7 mouse cellular contexts compared by ENCODE assay signal in the genomic region with DNA sequence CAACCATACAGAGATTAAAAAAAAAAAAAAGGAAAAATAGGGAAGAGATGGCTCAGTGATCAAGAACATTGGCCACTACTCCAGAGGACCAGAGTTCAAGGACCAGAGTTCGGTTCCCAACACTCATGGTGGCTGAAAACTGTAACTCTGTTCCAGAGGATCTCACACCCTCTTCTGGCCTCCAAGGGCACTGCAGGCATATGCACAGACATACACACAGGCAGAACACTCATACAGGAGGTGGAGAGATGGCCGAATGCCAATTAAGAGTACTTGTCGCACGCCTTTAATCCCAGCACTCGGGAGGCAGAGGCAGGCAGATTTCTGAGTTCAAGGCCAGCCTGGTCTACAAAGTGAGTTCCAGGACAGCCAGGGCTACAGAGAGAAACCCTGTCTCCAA. TPM values are rescaled to one million over a fixed set of nuclear protein-coding genes. Genes with fewer than 3 reads are reported as not detected.
DNase-seq lines count a peak whose midpoint lies in the region; ATAC-seq and TF ChIP-seq lines count a peak whose summit lies in the region.
"Not testable (repeated sequence)": the region's sequence is repeated elsewhere in the genome, so short reads cannot be mapped to it uniquely, and the experiment has no call there.

No protein-coding gene starts in this region.

- intact Hi-C loops in heart, adult 2 months (cut with DNase I): not testable (repeated sequence)

- H3K4me3 ChIP-seq in E14TG2a.4 (replicated peaks; ENCODE audit: low read length); MEL (ENCODE audit: control insufficient read depth in 1 of 2, insufficient read depth in 1 of 2, low read depth in 2 of 2, low read length in 2 of 2); heart, adult 2 months; layer of hippocampus, adult 2 months; lung, embryonic 14.5 days (ENCODE audit: low read depth, low read length); midbrain, postnatal 0 days (ENCODE audit: low read depth, low read length): not testable (repeated sequence)

- not testable (repeated sequence) for H3K27me3 ChIP-seq in E14TG2a.4 (ENCODE audit: insufficient read depth, low read length); MEL (ENCODE audit: control insufficient read depth in 1 of 2, insufficient read depth in 2 of 2, low read length in 2 of 2); heart, adult 2 months (ENCODE audit: control insufficient read depth, insufficient read depth, low read length); lung, embryonic 14.5 days (ENCODE audit: insufficient read depth, low read length); midbrain, postnatal 0 days (ENCODE audit: insufficient read depth, low read length)

- not testable (repeated sequence) for TF ChIP-seq POLR2A in MEL (IDR thresholded peaks at IDR 0.05; ENCODE audit: control insufficient read depth in 1 of 2, insufficient read depth in 1 of 2, low read depth in 1 of 2, low read length in 2 of 2, poor library complexity in 1 of 2); heart, adult 2 months (IDR thresholded peaks at IDR 0.05; ENCODE audit: insufficient read depth, low read depth, low read length)

- TF ChIP-seq RAD21 in MEL (IDR thresholded peaks at IDR 0.05; ENCODE audit: low read depth, low read length): peak; percentile 9

- WGBS in heart, adult 2 months: 100% methylated on average over 5 of the region's 5 CpGs
- WGBS in lung, embryonic 14.5 days: 95% methylated on average over 5 of the region's 5 CpGs
- 98% methylated on average over 5 of the region's 5 CpGs for WGBS in midbrain, postnatal 0 days

- not testable (repeated sequence) for H3K79me2 ChIP-seq in MEL (ENCODE audit: control insufficient read depth, insufficient read depth, low read length, poor library complexity); heart, adult 2 months (replicated peaks; ENCODE audit: control insufficient read depth, insufficient read depth, low read length)

- H3K9me3 ChIP-seq in E14TG2a.4 (ENCODE audit: low read length); MEL (replicated peaks; ENCODE audit: insufficient read depth, low read length); lung, embryonic 14.5 days (ENCODE audit: low read depth, low read length); midbrain, postnatal 0 days (ENCODE audit: low read length): not testable (repeated sequence)

- H3K9ac ChIP-seq in MEL (ENCODE audit: control insufficient read depth, low read depth, low read length, poor library complexity, severe bottlenecking); heart, adult 2 months (ENCODE audit: low read depth, low read length); lung, embryonic 14.5 days; midbrain, postnatal 0 days (replicated peaks; ENCODE audit: low read length, poor library complexity, severe bottlenecking): not testable (repeated sequence)

- peaks cover 11% of the 10 kb centered on the region for H3K4me1 ChIP-seq in E14TG2a.4 (replicated peaks; ENCODE audit: low read depth, low read length)
- H3K4me1 ChIP-seq in MEL (ENCODE audit: control insufficient read depth in 1 of 2, insufficient read depth in 2 of 2, low read length in 2 of 2); heart, adult 2 months (ENCODE audit: control insufficient read depth, insufficient read depth, low read length); lung, embryonic 14.5 days (ENCODE audit: insufficient read depth); midbrain, postnatal 0 days (ENCODE audit: insufficient read depth, low read length): not testable (repeated sequence)

- H3K36me3 ChIP-seq in E14TG2a.4 (ENCODE audit: insufficient read depth, low read length); MEL (ENCODE audit: control insufficient read depth in 1 of 2, insufficient read depth in 2 of 2, low read length in 2 of 2); heart, adult 2 months (ENCODE audit: control insufficient read depth, insufficient read depth, low read length); lung, embryonic 14.5 days (ENCODE audit: insufficient read depth); midbrain, postnatal 0 days (ENCODE audit: insufficient read depth, low read length): not testable (repeated sequence)

- TF ChIP-seq EP300 in MEL (IDR thresholded peaks at IDR 0.05; ENCODE audit: low read depth in 1 of 2, low read length in 2 of 2); heart, adult 2 months (IDR thresholded peaks at IDR 0.05; ENCODE audit: insufficient read depth, low read depth, low read length): not testable (repeated sequence)

- peak; percentile 42 for TF ChIP-seq CTCF in E14TG2a.4 (conservative IDR thresholded peaks at IDR 0.05; ENCODE audit: low read length)
- TF ChIP-seq CTCF in MEL (IDR thresholded peaks at IDR 0.05 in 2 of 3, conservative IDR thresholded peaks at IDR 0.05 in 1 of 3; ENCODE audit: control insufficient read depth in 1 of 3, insufficient read depth in 1 of 3, low read depth in 2 of 3, low read length in 3 of 3, poor library complexity in 1 of 3, severe bottlenecking in 1 of 3): peak; percentile 23 to 38 (median 26); a peak in 4 of 6 replicates
- TF ChIP-seq CTCF in heart, adult 2 months (IDR thresholded peaks at IDR 0.05): peak; percentile 21
- TF ChIP-seq CTCF in layer of hippocampus, adult 2 months (conservative IDR thresholded peaks at IDR 0.05): peak; percentile 33; the same call in 1 of the 2 replicates
- TF ChIP-seq CTCF in lung, embryonic 14.5 days (IDR thresholded peaks at IDR 0.05; ENCODE audit: low read depth): 0 out of 2 replicates have a peak, but pooled peaks have one; percentile 33
- peak; percentile 35 for TF ChIP-seq CTCF in midbrain, postnatal 0 days (IDR thresholded peaks at IDR 0.05)

- H3K27ac ChIP-seq in MEL (ENCODE audit: control insufficient read depth, low read depth, low read length); heart, adult 2 months; layer of hippocampus, adult 2 months; lung, embryonic 14.5 days (ENCODE audit: low read depth); midbrain, postnatal 0 days (ENCODE audit: low read depth, low read length): not testable (repeated sequence)

- not testable (repeated sequence) for H3K4me2 ChIP-seq in lung, embryonic 14.5 days; midbrain, postnatal 0 days (ENCODE audit: low read depth, low read length, poor library complexity, severe bottlenecking)

- peak; percentile 52 for DNase-seq in MEL (ENCODE audit: low read depth, low spot score)
- DNase-seq in ZHBTc4 (ENCODE audit: low read depth, low spot score): peak; percentile 81
- not testable (repeated sequence) for DNase-seq in heart, adult 2 months; layer of hippocampus, adult 2 months (ENCODE audit: low spot score in 2 of 2); lung, embryonic 14.5 days; midbrain, postnatal 0 days (ENCODE audit: low spot score)

- ATAC-seq in lung, embryonic 14.5 days (ENCODE audit: insufficient read depth); midbrain, postnatal 0 days (ENCODE audit: low FRiP score): not testable (repeated sequence)

TF ChIP-seq in MEL, 35 proteins besides CTCF, POLR2A, EP300 and RAD21:
- TF ChIP-seq SMC3 (IDR thresholded peaks at IDR 0.05; ENCODE audit: low read depth, low read length): peak; percentile 25; the same call in 1 of the 2 replicates

RNA-seq across cellular contexts. Expression of gene Ptp4a2, which starts 55.2 kb away (rescaled TPM):
- total RNA-seq in MEL (2012; rRNA removed): 119 and 124 TPM in 2 replicates
- 100 to 1,000 TPM; 118 to 619 TPM for polyA plus RNA-seq in MEL (2012; ENCODE audit: insufficient read depth in 1 of 2, insufficient read length in 2 of 2, low read depth in 1 of 2, low replicate concordance in 2 of 2, missing spikeins in 1 of 2)
- 100 to 1,000 TPM; 194 to 199 TPM for total RNA-seq in heart, adult 2 months (2021)
- 51.6 and 110 TPM in 2 replicates for polyA plus RNA-seq in heart, adult 2 months (2012; rRNA removed)
- total RNA-seq in layer of hippocampus, adult 2 months (2021): 100 to 1,000 TPM; 134 to 137 TPM
- polyA plus RNA-seq in lung, embryonic 14.5 days (2014; fragmentation: Nextera tagmentation; extraction: Ambion mirVana): 291 and 336 TPM in 2 replicates
- 94.0 and 117 TPM in 2 replicates for total RNA-seq in midbrain, postnatal 0 days (2014; rRNA removed)
- 202 and 245 TPM in 2 replicates for polyA plus RNA-seq in midbrain, postnatal 0 days (2015; fragmentation: Nextera tagmentation; extraction: Ambion mirVana)
